Mouse (Mus musculus) heart, adult 18-20 months (tissue): ENCODE data around the gene Usp20. TPM values are rescaled to one million over a fixed set of nuclear protein-coding genes. Genes with fewer than 3 reads are reported as not detected.
"Not testable (repeated sequence)": the region's sequence is repeated elsewhere in the genome, so short reads cannot be mapped to it uniquely, and the experiment has no call there.

Experiments
- DNase-seq, 2 experiments: peaks; one replicate each; pipeline ENCODE4 v3.0.0; 2021 to 2022; ENCODE audit warnings: mixed read lengths in 1 of 2
- long read RNA-seq, 2 experiments: library from polyadenylated mRNA; stranded (forward); transcript quantifications; one replicate each; pipeline ENCODE4 v2.0.0; 2021
- total RNA-seq, 2 experiments: library from RNA; stranded (reverse); gene quantifications; 2 replicates each; pipeline ENCODE4 v1.2.3; 2021

Gene Usp20
- 10 to 100 TPM; 50.1 to 53.8 TPM for total RNA-seq
- long read RNA-seq, experiment 1, full-length matches to known transcripts = 8 of 44 reads
- long read RNA-seq, experiment 1, partial matches to known transcripts = 10 of 44 reads
- long read RNA-seq, experiment 1, other reads (novel, unspliced or antisense) = 26 of 44 reads
- long read RNA-seq, experiment 2, full-length matches to known transcripts = 2 of 14 reads
- long read RNA-seq, experiment 2, partial matches to known transcripts = 6 of 14 reads
- long read RNA-seq, experiment 2, other reads (novel, unspliced or antisense) = 6 of 14 reads

- peak; percentile 98 to 100 for DNase-seq
These were observed at the start of gene Usp20, which contains the start of gene BC005624 for GRCm38 (mm10) chr2:30981790-30982513. Usp20 (plus strand) TSS chr2:30982279. BC005624 (minus strand) TSS chr2:30982201.

- no peak for DNase-seq
These were observed 49.0 kb upstream of the Usp20 start for GRCm38 (mm10) chr2:30933032-30933431.

GRCm38 (mm10) chr2:30933917-30934450 lies 48.1 kb upstream of the Usp20 start:
- DNase-seq = peak; percentile 73 to 90

GRCm38 (mm10) chr2:30936808-30937207 lies 45.3 kb upstream of the Usp20 start:
- no peak for DNase-seq

- DNase-seq = no peak
These were observed 44.3 kb upstream of the Usp20 start for GRCm38 (mm10) chr2:30937731-30938130.

GRCm38 (mm10) chr2:30938574-30938991 lies 43.5 kb upstream of the Usp20 start:
- no peak for DNase-seq

- DNase-seq = no peak
These were observed 40.5 kb upstream of the Usp20 start for GRCm38 (mm10) chr2:30941586-30941985.

GRCm38 (mm10) chr2:30942116-30942515 lies 40.0 kb upstream of the Usp20 start:
- DNase-seq = not testable (repeated sequence)

GRCm38 (mm10) chr2:30942603-30943011 lies 39.5 kb upstream of the Usp20 start:
- peak; percentile 72 to 78 for DNase-seq

- DNase-seq = no peak
These were observed 29.6 kb upstream of the Usp20 start for GRCm38 (mm10) chr2:30952457-30952823.

GRCm38 (mm10) chr2:30952824-30953490 lies 29.1 kb upstream of the Usp20 start, which contains the start of gene Tor1b:
Tor1b (plus strand) TSS chr2:30952959.
- DNase-seq = peak; percentile 89 to 93

- DNase-seq = peak in 1 of 2 experiments; percentile 18
These were observed 27.3 kb upstream of the Usp20 start for GRCm38 (mm10) chr2:30954797-30955196.

GRCm38 (mm10) chr2:30957511-30957910 lies 24.6 kb upstream of the Usp20 start:
- no peak for DNase-seq

- DNase-seq = no peak
These were observed 23.4 kb upstream of the Usp20 start for GRCm38 (mm10) chr2:30958726-30959125.

- no peak for DNase-seq
These were observed 22.2 kb upstream of the Usp20 start for GRCm38 (mm10) chr2:30959856-30960255.

GRCm38 (mm10) chr2:30962570-30963254 lies 19.4 kb upstream of the Usp20 start:
- no peak for DNase-seq

GRCm38 (mm10) chr2:30965627-30966026 lies 16.5 kb upstream of the Usp20 start:
- DNase-seq = no peak

GRCm38 (mm10) chr2:30966826-30967225 lies 15.3 kb upstream of the Usp20 start:
- DNase-seq = no peak

- DNase-seq = peak; percentile 91 to 93
These were observed 14.4 kb upstream of the Usp20 start, which contains the start of gene Tor1a for GRCm38 (mm10) chr2:30967352-30968327. Tor1a (minus strand) TSS chr2:30967933.

- no peak for DNase-seq
These were observed 945 bp downstream of the Usp20 start for GRCm38 (mm10) chr2:30983024-30983423.
